Mouse (Mus musculus) stomach, postnatal 0 days (tissue): Measurements from ENCODE around the gene Zfp626.

Source experiments
- CTCF ChIP-seq: IDR thresholded peaks from 2 replicates; pipeline ENCODE4 v1.5.1; 2016; ENCODE audit warnings: antibody characterized with exemption, low read depth, mild to moderate bottlenecking, moderate library complexity
- EP300 ChIP-seq: optimal IDR thresholded peaks from 2 replicates; pipeline ENCODE3; 2016; ENCODE audit warnings: antibody characterized with exemption

- TF ChIP-seq CTCF, result no peak
- TF ChIP-seq EP300, result no peak
Measured at GRCm38 (mm10) chr7:27765176-27765886, 41.7 kb upstream of the Zfp626 start.
